Mouse (Mus musculus) liver, adult 2 months (tissue): ENCODE data around the gene Mgst3.
"Not testable (repeated sequence)": the region's sequence is repeated elsewhere in the genome, so short reads cannot be mapped to it uniquely, and the experiment has no call there.

Experiments used
- CTCF ChIP-seq: fragments of 200-500 bp; IDR thresholded peaks from 2 replicates; pipeline ENCODE4 v1.5.1; 2011; ENCODE audit warnings: low read depth, low read length, control low read depth
- POLR2A ChIP-seq: fragments of 200-500 bp; IDR thresholded peaks from 2 replicates; pipeline ENCODE4 v1.6.1; 2011; ENCODE audit warnings: low read length, control low read depth; ENCODE audit not compliant: insufficient read depth; ENCODE audit errors: extremely low read depth

DNA sequence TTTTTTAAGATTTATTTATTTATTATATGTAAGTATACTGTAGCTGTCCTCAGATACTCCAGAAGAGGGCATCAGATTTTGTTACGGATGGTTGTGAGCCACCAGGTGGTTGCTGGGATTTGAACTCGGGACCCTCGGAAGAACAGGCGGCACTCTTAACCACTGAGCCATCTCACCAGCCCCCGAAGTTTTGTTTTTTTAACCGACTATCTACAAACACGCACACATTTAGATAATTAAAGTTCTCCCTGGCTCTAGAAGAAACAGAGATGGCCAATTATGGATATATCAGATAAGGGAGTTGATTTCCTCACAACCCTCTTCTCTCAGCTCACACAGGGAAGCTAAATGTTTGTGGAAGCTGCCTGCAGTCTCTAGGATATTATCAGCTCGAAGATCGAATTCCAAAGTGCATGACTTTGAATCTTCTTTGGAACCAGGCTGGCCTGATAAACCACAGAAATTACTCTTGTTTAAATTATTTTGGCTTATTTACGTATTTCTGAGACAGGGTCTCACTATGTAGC, 47.6 kb downstream of the Mgst3 start:
- not testable (repeated sequence) for TF ChIP-seq CTCF, POLR2A
